Mouse (Mus musculus) neural tube, embryonic 11.5 days (tissue): ENCODE measurements around the gene Hic1. TPM values are rescaled to one million over a fixed set of nuclear protein-coding genes. Genes with fewer than 3 reads are reported as not detected.

Source experiments
- ATAC-seq: fragments of 200-750 bp; cut with Nextera tagmentation; 2 replicates; pipeline ENCODE4 v1.8.0; 2017; ENCODE audit warnings: moderate number of reproducible peaks, mild to moderate bottlenecking, moderate TSS enrichment, moderate library complexity; ENCODE audit not compliant: insufficient read depth, low FRiP score, low TSS enrichment
- DNase-seq: peaks from one replicate; pipeline ENCODE4 v3.0.0-alpha.2; 2015; ENCODE audit warnings: low spot score
- H3K27ac ChIP-seq: fragments of 300-500 bp; sonication (generic); 2 replicates; pipeline ENCODE4 v1.5.1; 2014; ENCODE audit warnings: low read depth, mild to moderate bottlenecking, low read length
- H3K27me3 ChIP-seq: fragments of 300-500 bp; sonication (generic); 2 replicates; pipeline ENCODE4 v1.6.1; 2014; ENCODE audit warnings: mild to moderate bottlenecking, low read length, mixed read lengths; ENCODE audit not compliant: control insufficient read depth, insufficient read depth
- H3K36me3 ChIP-seq: fragments of 300-500 bp; sonication (generic); 2 replicates; pipeline ENCODE4 v1.6.1; 2014; ENCODE audit warnings: mild to moderate bottlenecking, low read length, moderate library complexity, mixed read lengths; ENCODE audit not compliant: control insufficient read depth, insufficient read depth
- H3K4me1 ChIP-seq: fragments of 300-500 bp; sonication (generic); 2 replicates; pipeline ENCODE4 v1.6.1; 2014; ENCODE audit warnings: low read length, mixed read lengths; ENCODE audit not compliant: control insufficient read depth, insufficient read depth
- H3K4me2 ChIP-seq: fragments of 300-500 bp; sonication (generic); 2 replicates; pipeline ENCODE4 v1.6.1; 2014; ENCODE audit warnings: low read depth, mild to moderate bottlenecking, moderate library complexity
- H3K4me3 ChIP-seq: fragments of 300-500 bp; sonication (generic); 2 replicates; pipeline ENCODE4 v1.5.1; 2014; ENCODE audit warnings: low read depth, low read length
- H3K9ac ChIP-seq: fragments of 300-500 bp; sonication (generic); 2 replicates; pipeline ENCODE4 v1.6.1; 2014; ENCODE audit warnings: mild to moderate bottlenecking, low read length
- H3K9me3 ChIP-seq: fragments of 300-500 bp; sonication (generic); 2 replicates; pipeline ENCODE4 v1.6.1; 2016; ENCODE audit warnings: low read length; ENCODE audit not compliant: control insufficient read depth
- WGBS: fragments of 180-500 bp; shearing (Covaris S2); extraction: QIAGEN DNeasy Blood & Tissue Kit; methylation state at CpG from one replicate; pipeline ENCODE4 v1.1.7; 2014; 5-methylcytosine and 5-hydroxymethylcytosine counted together
- polyA plus RNA-seq: library from polyadenylated mRNA; unstranded; fragments of >200 nt; fragmentation: Nextera tagmentation; extraction: Ambion mirVana; gene quantifications from 2 replicates; pipeline ENCODE4 v1.2.1, GENCODE M21; 2014

Hic1 gene
- polyA plus RNA-seq, 1 experiment from 2014 or later = 4.1 TPM

- Histone ChIP-seq H3K27ac (no peak overlapping the region), H3K36me3 (no peaks in the 10 kb centered on the region), H3K9me3 (no peaks in the 10 kb centered on the region), H3K4me2 (no peak overlapping the region), H3K4me3 (no peak overlapping the region), H3K27me3 (no peaks in the 10 kb centered on the region), H3K9ac (no peak overlapping the region), H3K4me1 (peaks cover 6% of the 10 kb centered on the region; the same call in 1 of the 2 replicates)
- WGBS = 74% methylated on average over 4 of the region's 4 CpGs
- ATAC-seq (no peak), DNase-seq (no peak)
These were observed 37.0 kb upstream of the Hic1 start for GRCm38 (mm10) chr11:75206347-75206746.

GRCm38 (mm10) chr11:75204472-75204871 is 35.2 kb upstream of the Hic1 start:
- no peak overlapping the region for H3K4me3 ChIP-seq
- H3K4me1 ChIP-seq = peaks cover 8% of the 10 kb centered on the region; the same call in 1 of the 2 replicates
- no peaks in the 10 kb centered on the region for H3K36me3 ChIP-seq
- DNase-seq (no peak), ATAC-seq (no peak)
- H3K9me3 ChIP-seq = no peaks in the 10 kb centered on the region
- H3K4me2 ChIP-seq = no peak overlapping the region
- WGBS = 50% methylated on average over 9 of the region's 9 CpGs
- H3K9ac ChIP-seq = no peak overlapping the region
- H3K27ac ChIP-seq = no peak overlapping the region
- no peaks in the 10 kb centered on the region for H3K27me3 ChIP-seq

- 79% methylated on average over 4 of the region's 4 CpGs for WGBS
- H3K9ac ChIP-seq = no peak overlapping the region
- H3K27ac ChIP-seq = no peak overlapping the region
- H3K9me3 ChIP-seq = no peaks in the 10 kb centered on the region
- H3K27me3 ChIP-seq = no peaks in the 10 kb centered on the region
- H3K36me3 ChIP-seq = no peaks in the 10 kb centered on the region
- no peak overlapping the region for H3K4me2 ChIP-seq
- no peak for ATAC-seq
- H3K4me1 ChIP-seq = peaks cover 8% of the 10 kb centered on the region; the same call in 1 of the 2 replicates
- no peak for DNase-seq
- no peak overlapping the region for H3K4me3 ChIP-seq
These were observed 34.6 kb upstream of the Hic1 start for GRCm38 (mm10) chr11:75203926-75204325.

GRCm38 (mm10) chr11:75201721-75202120 is 32.4 kb upstream of the Hic1 start:
- 70% methylated on average over 8 of the region's 8 CpGs for WGBS
- H3K9me3 ChIP-seq = no peaks in the 10 kb centered on the region
- H3K4me2 ChIP-seq = no peak overlapping the region
- H3K4me1 ChIP-seq = peaks cover 8% of the 10 kb centered on the region; the same call in 1 of the 2 replicates
- H3K27ac ChIP-seq = peak overlapping the region; percentile 46; the same call in 1 of the 2 replicates
- no peak overlapping the region for H3K4me3 ChIP-seq
- H3K27me3 ChIP-seq = peaks cover 7% of the 10 kb centered on the region
- H3K36me3 ChIP-seq = no peaks in the 10 kb centered on the region
- no peak; the same call in 1 of the 2 replicates for ATAC-seq
- DNase-seq = no peak
- no peak overlapping the region for H3K9ac ChIP-seq

GRCm38 (mm10) chr11:75200935-75201334 is 31.6 kb upstream of the Hic1 start:
- Histone ChIP-seq H3K27ac (no peak overlapping the region), H3K9ac (no peak overlapping the region), H3K4me3 (no peak overlapping the region), H3K4me1 (peaks cover 8% of the 10 kb centered on the region; the same call in 1 of the 2 replicates), H3K9me3 (no peaks in the 10 kb centered on the region), H3K36me3 (no peaks in the 10 kb centered on the region), H3K4me2 (no peak overlapping the region), H3K27me3 (peaks cover 14% of the 10 kb centered on the region)
- ATAC-seq (no peak), DNase-seq (no peak)
- 93% methylated on average over 12 of the region's 12 CpGs for WGBS

- Histone ChIP-seq H3K9ac (no peak overlapping the region), H3K27ac (no peak overlapping the region), H3K9me3 (no peaks in the 10 kb centered on the region), H3K4me2 (no peak overlapping the region), H3K27me3 (peaks cover 24% of the 10 kb centered on the region), H3K4me3 (no peak overlapping the region), H3K4me1 (peaks cover 13% of the 10 kb centered on the region), H3K36me3 (no peaks in the 10 kb centered on the region)
- no peak for DNase-seq
- 80% methylated on average over 5 of the region's 5 CpGs for WGBS
- no peak for ATAC-seq
These were observed 30.6 kb upstream of the Hic1 start for GRCm38 (mm10) chr11:75199951-75200350.

GRCm38 (mm10) chr11:75198792-75199191 is 29.5 kb upstream of the Hic1 start:
- Histone ChIP-seq H3K4me2 (no peak overlapping the region), H3K27ac (no peak overlapping the region), H3K4me1 (peaks cover 23% of the 10 kb centered on the region), H3K27me3 (peaks cover 35% of the 10 kb centered on the region), H3K36me3 (no peaks in the 10 kb centered on the region), H3K9ac (no peak overlapping the region), H3K4me3 (no peak overlapping the region), H3K9me3 (no peaks in the 10 kb centered on the region)
- DNase-seq = no peak
- no peak for ATAC-seq
- 39% methylated on average over 4 of the region's 4 CpGs for WGBS

GRCm38 (mm10) chr11:75197956-75198355 is 28.6 kb upstream of the Hic1 start:
- ATAC-seq (no peak), DNase-seq (no peak)
- Histone ChIP-seq H3K36me3 (no peaks in the 10 kb centered on the region), H3K27me3 (peaks cover 43% of the 10 kb centered on the region), H3K4me3 (no peak overlapping the region), H3K27ac (no peak overlapping the region), H3K9me3 (no peaks in the 10 kb centered on the region), H3K9ac (no peak overlapping the region), H3K4me2 (no peak overlapping the region), H3K4me1 (peaks cover 29% of the 10 kb centered on the region)
- 26% methylated on average over 7 of the region's 7 CpGs for WGBS

- H3K4me2 ChIP-seq = peak overlapping the region; percentile 24; the same call in 1 of the 2 replicates
- H3K27me3 ChIP-seq = peaks cover 56% of the 10 kb centered on the region
- WGBS = 50% methylated on average over 6 of the region's 6 CpGs
- H3K4me3 ChIP-seq = no peak overlapping the region
- H3K27ac ChIP-seq = no peak overlapping the region
- ATAC-seq (no peak), DNase-seq (no peak)
- H3K9ac ChIP-seq = no peak overlapping the region
- no peaks in the 10 kb centered on the region for H3K36me3 ChIP-seq
- peaks cover 23% of the 10 kb centered on the region; the same call in 1 of the 2 replicates for H3K4me1 ChIP-seq
- no peaks in the 10 kb centered on the region for H3K9me3 ChIP-seq
These were observed 26.8 kb upstream of the Hic1 start for GRCm38 (mm10) chr11:75196131-75196530.
